Mouse (Mus musculus) neural tube, embryonic 11.5 days (tissue): Measurements from ENCODE around the gene Rnaseh2c. TPM values are rescaled to one million over a fixed set of nuclear protein-coding genes. Genes with fewer than 3 reads are reported as not detected.

Experiments
- ATAC-seq: fragments of 200-750 bp; cut with Nextera tagmentation; 2 replicates; pipeline ENCODE4 v1.8.0; 2017; ENCODE audit warnings: moderate number of reproducible peaks, mild to moderate bottlenecking, moderate TSS enrichment, moderate library complexity; ENCODE audit not compliant: insufficient read depth, low FRiP score, low TSS enrichment
- DNase-seq: peaks from one replicate; pipeline ENCODE4 v3.0.0-alpha.2; 2015; ENCODE audit warnings: low spot score
- H3K27ac ChIP-seq: fragments of 300-500 bp; sonication (generic); 2 replicates; pipeline ENCODE4 v1.5.1; 2014; ENCODE audit warnings: low read depth, mild to moderate bottlenecking, low read length
- H3K27me3 ChIP-seq: fragments of 300-500 bp; sonication (generic); 2 replicates; pipeline ENCODE4 v1.6.1; 2014; ENCODE audit warnings: mild to moderate bottlenecking, low read length, mixed read lengths; ENCODE audit not compliant: control insufficient read depth, insufficient read depth
- H3K36me3 ChIP-seq: fragments of 300-500 bp; sonication (generic); 2 replicates; pipeline ENCODE4 v1.6.1; 2014; ENCODE audit warnings: mild to moderate bottlenecking, low read length, moderate library complexity, mixed read lengths; ENCODE audit not compliant: control insufficient read depth, insufficient read depth
- H3K4me1 ChIP-seq: fragments of 300-500 bp; sonication (generic); 2 replicates; pipeline ENCODE4 v1.6.1; 2014; ENCODE audit warnings: low read length, mixed read lengths; ENCODE audit not compliant: control insufficient read depth, insufficient read depth
- H3K4me2 ChIP-seq: fragments of 300-500 bp; sonication (generic); 2 replicates; pipeline ENCODE4 v1.6.1; 2014; ENCODE audit warnings: low read depth, mild to moderate bottlenecking, moderate library complexity
- H3K4me3 ChIP-seq: fragments of 300-500 bp; sonication (generic); 2 replicates; pipeline ENCODE4 v1.5.1; 2014; ENCODE audit warnings: low read depth, low read length
- H3K9ac ChIP-seq: fragments of 300-500 bp; sonication (generic); 2 replicates; pipeline ENCODE4 v1.6.1; 2014; ENCODE audit warnings: mild to moderate bottlenecking, low read length
- H3K9me3 ChIP-seq: fragments of 300-500 bp; sonication (generic); 2 replicates; pipeline ENCODE4 v1.6.1; 2016; ENCODE audit warnings: low read length; ENCODE audit not compliant: control insufficient read depth
- WGBS: fragments of 180-500 bp; shearing (Covaris S2); extraction: QIAGEN DNeasy Blood & Tissue Kit; methylation state at CpG from one replicate; pipeline ENCODE4 v1.1.7; 2014; 5-methylcytosine and 5-hydroxymethylcytosine counted together
- polyA plus RNA-seq: library from polyadenylated mRNA; unstranded; fragments of >200 nt; fragmentation: Nextera tagmentation; extraction: Ambion mirVana; gene quantifications from 2 replicates; pipeline ENCODE4 v1.2.1, GENCODE M21; 2014

Rnaseh2c gene
- polyA plus RNA-seq, 1 experiment from 2014 or later = 137 TPM

- WGBS = 2% methylated on average over 62 of the region's 62 CpGs
- Histone ChIP-seq H3K4me1 (peaks cover 13% of the 10 kb centered on the region), H3K4me3 (peak overlapping the region; percentile 43), H3K27me3 (peaks cover 25% of the 10 kb centered on the region), H3K9ac (peak overlapping the region; percentile 26), H3K36me3 (no peaks in the 10 kb centered on the region), H3K4me2 (peak overlapping the region; percentile 82), H3K9me3 (no peaks in the 10 kb centered on the region), H3K27ac (no peak overlapping the region)
- DNase-seq (peak; percentile 76), ATAC-seq (peak; percentile 60; the same call in 1 of the 2 replicates)
Measured at GRCm38 (mm10) chr19:5653969-5654719, 52.5 kb downstream of the Rnaseh2c start.

- peaks cover 12% of the 10 kb centered on the region for H3K4me1 ChIP-seq
- peaks cover 25% of the 10 kb centered on the region for H3K27me3 ChIP-seq
- WGBS = 7% methylated on average over 43 of the region's 43 CpGs
- ATAC-seq (no peak), DNase-seq (no peak)
- H3K9me3 ChIP-seq = no peaks in the 10 kb centered on the region
- no peaks in the 10 kb centered on the region for H3K36me3 ChIP-seq
- peak overlapping the region; percentile 43 for H3K4me3 ChIP-seq
- peak overlapping the region; percentile 26 for H3K9ac ChIP-seq
- H3K27ac ChIP-seq = no peak overlapping the region
- H3K4me2 ChIP-seq = peak overlapping the region; percentile 82
Measured at GRCm38 (mm10) chr19:5654720-5655298, 53.1 kb downstream of the Rnaseh2c start.

Other genes with a start within 250 kb of the Rnaseh2c start
- 71.5 and 77.3 TPM in 2 replicates for gene Eif1ad, start 235.1 kb upstream of the Rnaseh2c start, polyA plus RNA-seq
- gene Banf1, start 234.7 kb upstream of the Rnaseh2c start, polyA plus RNA-seq = 440 and 442 TPM in 2 replicates
- gene Sart1, start 213.2 kb upstream of the Rnaseh2c start, polyA plus RNA-seq = 78.5 and 79.9 TPM in 2 replicates
- 0.31 TPM in 1 of 2 replicates, not detected in the other for gene Tsga10ip, start 199.3 kb upstream of the Rnaseh2c start, polyA plus RNA-seq
- 197 and 205 TPM in 2 replicates for gene Drap1, start 176.9 kb upstream of the Rnaseh2c start, polyA plus RNA-seq
- 39.9 and 43.0 TPM in 2 replicates for gene AI837181, start 176.7 kb upstream of the Rnaseh2c start, polyA plus RNA-seq
- gene Fosl1, start 154.3 kb upstream of the Rnaseh2c start, polyA plus RNA-seq = not detected in 2 replicates
- gene Ccdc85b, start 144.0 kb upstream of the Rnaseh2c start, polyA plus RNA-seq = 7.9 and 8.3 TPM in 2 replicates
- 110 and 119 TPM in 2 replicates for gene Fibp, start 141.3 kb upstream of the Rnaseh2c start, polyA plus RNA-seq
- gene Ctsw, start 133.4 kb upstream of the Rnaseh2c start, polyA plus RNA-seq = 1.7 and 3.6 TPM in 2 replicates
- gene Efemp2, start 127.9 kb upstream of the Rnaseh2c start, polyA plus RNA-seq = 55.5 and 55.6 TPM in 2 replicates
- gene Mus81, start 113.5 kb upstream of the Rnaseh2c start, polyA plus RNA-seq = 39.0 and 41.9 TPM in 2 replicates
- 3,817 and 3,867 TPM in 2 replicates for gene Cfl1, start 111.4 kb upstream of the Rnaseh2c start, polyA plus RNA-seq
- gene 1700020D05Rik, start 98.1 kb upstream of the Rnaseh2c start, polyA plus RNA-seq = 0.31 TPM in 1 of 2 replicates, not detected in the other
- 20.9 and 23.0 TPM in 2 replicates for gene Snx32, start 91.3 kb upstream of the Rnaseh2c start, polyA plus RNA-seq
- 0.24 and 0.32 TPM in 2 replicates for gene Ovol1, start 41.2 kb upstream of the Rnaseh2c start, polyA plus RNA-seq
- gene Ap5b1, start 33.8 kb upstream of the Rnaseh2c start, polyA plus RNA-seq = 2.3 and 2.6 TPM in 2 replicates
- gene Kat5, start 8.4 kb downstream of the Rnaseh2c start, polyA plus RNA-seq = 36.3 and 36.5 TPM in 2 replicates
- 32.5 and 34.4 TPM in 2 replicates for gene Rela, start 35.6 kb downstream of the Rnaseh2c start, polyA plus RNA-seq
- 17.0 and 19.3 TPM in 2 replicates for gene Sipa1, start 61.8 kb downstream of the Rnaseh2c start, polyA plus RNA-seq
- 21.0 and 22.0 TPM in 2 replicates for gene Map3k11, start 86.9 kb downstream of the Rnaseh2c start, polyA plus RNA-seq
- gene Pcnx3, start 87.0 kb downstream of the Rnaseh2c start, polyA plus RNA-seq = 26.9 and 27.7 TPM in 2 replicates
- gene Kcnk7, start 102.5 kb downstream of the Rnaseh2c start, polyA plus RNA-seq = not detected in 2 replicates
- gene Ehbp1l1, start 124.4 kb downstream of the Rnaseh2c start, polyA plus RNA-seq = 5.1 and 6.8 TPM in 2 replicates
- 167 and 184 TPM in 2 replicates for gene Fam89b, start 127.8 kb downstream of the Rnaseh2c start, polyA plus RNA-seq
- gene Ltbp3, start 139.0 kb downstream of the Rnaseh2c start, polyA plus RNA-seq = 5.2 and 9.7 TPM in 2 replicates
- 63.9 and 67.4 TPM in 2 replicates for gene Scyl1, start 169.5 kb downstream of the Rnaseh2c start, polyA plus RNA-seq